Mouse (Mus musculus): Measurements from ENCODE around the gene 1110032F04Rik. TPM values are rescaled to one million over a fixed set of nuclear protein-coding genes. Genes with fewer than 3 reads are reported as not detected.

Gene 1110032F04Rik
- polyA plus RNA-seq (2014; fragmentation: Nextera tagmentation; extraction: Ambion mirVana) = 1.1 and 1.7 TPM in 2 replicates

GRCm38 (mm10) chr3:68869211-68869690, at the start of gene 1110032F04Rik:
Gene 1110032F04Rik (plus strand): TSS chr3:68869586.
- no peak within 1 kb of the TSS for H3K27ac ChIP-seq (replicated peaks; ENCODE audit: low read depth, low read length)
- peak; percentile 60 for DNase-seq (ENCODE audit: low spot score)
- peak; percentile 78 for ATAC-seq (ENCODE audit: low read depth)
- peaks cover 3% of the 10 kb centered on the region; the same call in 1 of the 2 replicates for H3K4me1 ChIP-seq (ENCODE audit: control insufficient read depth, insufficient read depth, low read length)
- no peaks in the 10 kb centered on the region for H3K36me3 ChIP-seq (ENCODE audit: control insufficient read depth, insufficient read depth, low read length)
- peak within 1 kb of the TSS; percentile 63 for H3K9ac ChIP-seq (ENCODE audit: low read depth, low read length)
- WGBS = under 1% methylated on average over 27 of the region's 62 CpGs
- H3K4me2 ChIP-seq (ENCODE audit: low read depth, low read length) = peak within 1 kb of the TSS; percentile 100
- peaks cover 41% of the 10 kb centered on the region for H3K27me3 ChIP-seq (replicated peaks; ENCODE audit: control insufficient read depth, insufficient read depth, low read length)
- no peaks in the 10 kb centered on the region for H3K9me3 ChIP-seq (ENCODE audit: control insufficient read depth, low read length)
- peak within 1 kb of the TSS; percentile 61 for H3K4me3 ChIP-seq (ENCODE audit: low read depth, low read length)

- Histone ChIP-seq H3K9me3 (ENCODE audit: control insufficient read depth, low read length) (no peaks in the 10 kb centered on the region), H3K4me2 (ENCODE audit: low read depth, low read length) (no peak overlapping the region), H3K36me3 (ENCODE audit: control insufficient read depth, insufficient read depth, low read length) (no peaks in the 10 kb centered on the region), H3K27ac (replicated peaks; ENCODE audit: low read depth, low read length) (no peak overlapping the region), H3K4me1 (ENCODE audit: control insufficient read depth, insufficient read depth, low read length) (no peaks in the 10 kb centered on the region), H3K9ac (ENCODE audit: low read depth, low read length) (no peak overlapping the region), H3K27me3 (replicated peaks; ENCODE audit: control insufficient read depth, insufficient read depth, low read length) (no peaks in the 10 kb centered on the region), H3K4me3 (ENCODE audit: low read depth, low read length) (no peak overlapping the region)
- ATAC-seq (ENCODE audit: low read depth) = no peak
- 71% methylated on average over 4 of the region's 4 CpGs for WGBS
- no peak for DNase-seq (ENCODE audit: low spot score)
These were observed 48.0 kb upstream of the 1110032F04Rik start for GRCm38 (mm10) chr3:68821406-68821805.

DNA sequence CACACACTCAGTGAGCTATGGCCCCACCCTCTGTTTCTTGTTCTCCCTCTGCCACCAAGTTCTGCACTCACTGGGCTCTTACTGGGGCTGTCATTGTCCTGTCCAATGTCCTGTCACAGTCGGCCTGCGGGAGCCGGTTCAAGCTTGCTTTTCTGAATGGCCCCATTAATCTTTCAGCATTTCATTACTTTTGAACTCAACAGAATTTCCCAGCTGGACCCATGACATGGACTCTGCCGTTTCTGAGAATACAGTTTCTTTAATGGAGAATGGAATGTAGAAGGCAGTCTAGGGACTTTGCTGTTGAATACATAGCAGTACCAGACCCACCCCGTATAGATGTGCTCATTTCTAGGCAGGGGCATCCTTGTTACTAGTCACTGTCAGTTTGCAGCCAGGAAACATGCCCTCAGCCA, 47.5 kb upstream of the 1110032F04Rik start:
- no peak overlapping the region for H3K27ac ChIP-seq (replicated peaks; ENCODE audit: low read depth, low read length)
- H3K4me1 ChIP-seq (ENCODE audit: control insufficient read depth, insufficient read depth, low read length) = no peaks in the 10 kb centered on the region
- H3K27me3 ChIP-seq (replicated peaks; ENCODE audit: control insufficient read depth, insufficient read depth, low read length) = no peaks in the 10 kb centered on the region
- H3K9me3 ChIP-seq (ENCODE audit: control insufficient read depth, low read length) = no peaks in the 10 kb centered on the region
- no peaks in the 10 kb centered on the region for H3K36me3 ChIP-seq (ENCODE audit: control insufficient read depth, insufficient read depth, low read length)
- WGBS = 49% methylated on average over 5 of the region's 5 CpGs
- H3K4me3 ChIP-seq (ENCODE audit: low read depth, low read length) = no peak overlapping the region
- DNase-seq (ENCODE audit: low spot score) (no peak), ATAC-seq (ENCODE audit: low read depth) (no peak)
- H3K9ac ChIP-seq (ENCODE audit: low read depth, low read length) = no peak overlapping the region
- H3K4me2 ChIP-seq (ENCODE audit: low read depth, low read length) = no peak overlapping the region

DNA sequence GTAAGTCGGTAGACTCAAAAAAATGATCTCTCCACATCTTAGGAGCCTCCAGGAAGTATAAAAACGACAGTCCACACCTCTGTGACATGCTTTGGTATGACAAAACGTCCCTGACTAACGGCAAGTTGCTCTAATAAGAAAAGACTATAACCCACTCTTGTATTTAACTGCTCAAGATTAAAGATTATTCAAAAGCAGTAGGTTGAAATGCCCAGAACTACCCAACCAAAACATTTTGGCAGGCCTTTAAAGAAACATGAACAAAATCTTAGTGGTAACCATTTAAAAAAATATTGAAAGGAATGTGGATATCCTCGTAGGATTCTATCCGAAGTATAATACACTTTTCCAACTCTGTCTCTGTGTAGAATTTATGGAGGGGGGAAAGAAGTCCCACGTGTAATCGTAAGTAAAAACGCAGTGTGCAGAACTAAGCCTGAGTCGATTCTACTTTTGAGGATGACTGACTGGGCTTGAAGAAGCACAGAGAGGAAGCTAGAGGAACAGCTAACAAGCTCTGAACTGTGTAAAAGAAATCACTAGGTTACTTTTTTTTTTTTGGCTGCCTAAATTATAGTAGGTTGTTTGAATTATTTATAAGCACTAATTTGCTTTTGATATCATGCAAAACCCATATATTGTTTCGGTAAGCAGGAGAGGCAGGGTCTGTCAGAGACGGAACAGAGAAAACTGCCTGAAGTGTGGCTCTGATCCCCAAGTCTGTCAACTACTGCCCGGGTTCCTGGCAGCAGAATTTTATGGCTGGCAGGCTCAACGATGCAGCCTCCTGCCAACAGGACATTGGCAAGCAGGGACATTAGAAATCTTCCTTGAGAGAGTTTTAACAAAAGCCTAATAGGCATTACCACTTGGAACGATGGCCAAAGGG, 45.3 kb upstream of the 1110032F04Rik start:
- Histone ChIP-seq H3K4me2 (ENCODE audit: low read depth, low read length) (no peak overlapping the region), H3K4me1 (ENCODE audit: control insufficient read depth, insufficient read depth, low read length) (no peaks in the 10 kb centered on the region), H3K9me3 (ENCODE audit: control insufficient read depth, low read length) (no peaks in the 10 kb centered on the region), H3K4me3 (ENCODE audit: low read depth, low read length) (no peak overlapping the region), H3K36me3 (ENCODE audit: control insufficient read depth, insufficient read depth, low read length) (no peaks in the 10 kb centered on the region), H3K9ac (ENCODE audit: low read depth, low read length) (no peak overlapping the region), H3K27me3 (replicated peaks; ENCODE audit: control insufficient read depth, insufficient read depth, low read length) (no peaks in the 10 kb centered on the region), H3K27ac (replicated peaks; ENCODE audit: low read depth, low read length) (no peak overlapping the region)
- WGBS = 68% methylated on average over 15 of the region's 15 CpGs
- no peak for ATAC-seq (ENCODE audit: low read depth)
- DNase-seq (ENCODE audit: low spot score) = no peak

DNA sequence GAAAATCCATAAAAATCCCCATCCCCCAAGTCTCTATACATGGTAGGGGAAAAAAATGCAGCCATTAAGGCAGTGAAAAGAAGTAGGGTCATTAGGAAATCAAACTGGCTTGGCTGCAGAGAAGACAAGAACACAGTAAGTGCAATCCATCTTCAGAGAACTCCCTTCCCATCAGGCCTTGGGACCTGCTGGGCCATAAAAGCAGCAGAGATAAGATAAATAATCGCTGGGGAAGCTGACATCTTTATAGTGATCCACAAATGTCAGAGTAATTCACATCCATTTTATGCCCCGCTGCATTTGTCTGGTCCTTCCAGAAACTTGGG, 44.7 kb upstream of the 1110032F04Rik start:
- no peak overlapping the region for H3K9ac ChIP-seq (ENCODE audit: low read depth, low read length)
- H3K4me2 ChIP-seq (ENCODE audit: low read depth, low read length) = no peak overlapping the region
- 70% methylated on average over 2 of the region's 2 CpGs for WGBS
- no peak for DNase-seq (ENCODE audit: low spot score)
- H3K27ac ChIP-seq (replicated peaks; ENCODE audit: low read depth, low read length) = no peak overlapping the region
- no peaks in the 10 kb centered on the region for H3K27me3 ChIP-seq (replicated peaks; ENCODE audit: control insufficient read depth, insufficient read depth, low read length)
- H3K9me3 ChIP-seq (ENCODE audit: control insufficient read depth, low read length) = no peaks in the 10 kb centered on the region
- no peak overlapping the region for H3K4me3 ChIP-seq (ENCODE audit: low read depth, low read length)
- no peaks in the 10 kb centered on the region for H3K36me3 ChIP-seq (ENCODE audit: control insufficient read depth, insufficient read depth, low read length)
- H3K4me1 ChIP-seq (ENCODE audit: control insufficient read depth, insufficient read depth, low read length) = no peaks in the 10 kb centered on the region
- no peak for ATAC-seq (ENCODE audit: low read depth)

GRCm38 (mm10) chr3:68825151-68825550, 44.2 kb upstream of the 1110032F04Rik start:
- no peaks in the 10 kb centered on the region for H3K27me3 ChIP-seq (replicated peaks; ENCODE audit: control insufficient read depth, insufficient read depth, low read length)
- H3K27ac ChIP-seq (replicated peaks; ENCODE audit: low read depth, low read length) = no peak overlapping the region
- no peak overlapping the region for H3K4me3 ChIP-seq (ENCODE audit: low read depth, low read length)
- no peak overlapping the region for H3K9ac ChIP-seq (ENCODE audit: low read depth, low read length)
- 71% methylated on average over 8 of the region's 8 CpGs for WGBS
- ATAC-seq (ENCODE audit: low read depth) (no peak), DNase-seq (ENCODE audit: low spot score) (no peak)
- no peaks in the 10 kb centered on the region for H3K9me3 ChIP-seq (ENCODE audit: control insufficient read depth, low read length)
- H3K4me1 ChIP-seq (ENCODE audit: control insufficient read depth, insufficient read depth, low read length) = no peaks in the 10 kb centered on the region
- no peaks in the 10 kb centered on the region for H3K36me3 ChIP-seq (ENCODE audit: control insufficient read depth, insufficient read depth, low read length)
- no peak overlapping the region for H3K4me2 ChIP-seq (ENCODE audit: low read depth, low read length)

DNA sequence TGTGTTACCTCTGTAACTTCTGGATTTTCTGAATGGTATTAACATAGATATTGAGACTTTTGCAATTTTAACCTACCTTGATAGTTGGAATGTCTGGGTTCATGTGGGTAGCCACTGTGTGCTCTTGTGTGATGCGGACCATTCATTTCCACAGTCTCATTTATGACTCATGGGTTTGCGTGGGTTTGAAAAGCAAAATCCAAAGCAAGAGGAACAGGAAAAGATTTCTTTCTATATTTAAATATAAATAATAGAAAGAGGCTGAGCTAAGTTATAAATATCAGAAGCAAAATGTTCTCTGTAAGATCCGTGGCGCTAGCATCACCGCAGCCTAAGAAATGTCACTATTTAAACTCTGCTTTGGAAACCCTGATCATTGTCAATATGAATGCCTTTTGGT, 41.7 kb upstream of the 1110032F04Rik start:
- H3K4me3 ChIP-seq (ENCODE audit: low read depth, low read length) = no peak overlapping the region
- no peak overlapping the region for H3K9ac ChIP-seq (ENCODE audit: low read depth, low read length)
- no peak for ATAC-seq (ENCODE audit: low read depth)
- DNase-seq (ENCODE audit: low spot score) = no peak
- no peak overlapping the region for H3K4me2 ChIP-seq (ENCODE audit: low read depth, low read length)
- H3K27me3 ChIP-seq (replicated peaks; ENCODE audit: control insufficient read depth, insufficient read depth, low read length) = no peaks in the 10 kb centered on the region
- H3K4me1 ChIP-seq (ENCODE audit: control insufficient read depth, insufficient read depth, low read length) = no peaks in the 10 kb centered on the region
- no peaks in the 10 kb centered on the region for H3K36me3 ChIP-seq (ENCODE audit: control insufficient read depth, insufficient read depth, low read length)
- WGBS = 90% methylated on average over 5 of the region's 5 CpGs
- no peak overlapping the region for H3K27ac ChIP-seq (replicated peaks; ENCODE audit: low read depth, low read length)
- no peaks in the 10 kb centered on the region for H3K9me3 ChIP-seq (ENCODE audit: control insufficient read depth, low read length)

DNA sequence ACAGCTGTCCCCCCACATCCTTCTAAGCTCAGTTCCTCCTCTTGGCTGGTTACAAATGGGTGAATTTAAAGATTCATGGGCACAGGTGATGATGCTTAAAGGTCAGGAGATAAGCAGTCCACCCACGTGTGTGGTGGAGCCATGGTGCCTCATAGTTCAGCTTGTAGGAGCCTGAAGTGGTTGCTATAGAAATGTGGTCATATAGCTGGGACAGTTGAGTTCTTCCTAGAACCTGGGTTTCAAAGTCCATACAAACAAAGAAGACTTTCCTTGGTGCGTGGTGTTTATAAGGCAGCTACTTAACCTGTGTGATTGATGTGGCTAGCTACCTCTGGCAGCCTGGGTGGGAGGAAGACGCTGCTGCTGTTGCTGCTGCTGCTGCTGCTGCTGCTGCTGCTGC, 39.4 kb upstream of the 1110032F04Rik start:
- DNase-seq (ENCODE audit: low spot score) (no peak), ATAC-seq (ENCODE audit: low read depth) (no peak)
- Histone ChIP-seq H3K4me1 (ENCODE audit: control insufficient read depth, insufficient read depth, low read length) (no peaks in the 10 kb centered on the region), H3K4me3 (ENCODE audit: low read depth, low read length) (no peak overlapping the region), H3K4me2 (ENCODE audit: low read depth, low read length) (no peak overlapping the region), H3K27ac (replicated peaks; ENCODE audit: low read depth, low read length) (no peak overlapping the region), H3K27me3 (replicated peaks; ENCODE audit: control insufficient read depth, insufficient read depth, low read length) (no peaks in the 10 kb centered on the region), H3K9me3 (ENCODE audit: control insufficient read depth, low read length) (no peaks in the 10 kb centered on the region), H3K36me3 (ENCODE audit: control insufficient read depth, insufficient read depth, low read length) (no peaks in the 10 kb centered on the region), H3K9ac (ENCODE audit: low read depth, low read length) (no peak overlapping the region)
- WGBS = 80% methylated on average over 3 of the region's 3 CpGs

All from embryonic facial prominence, embryonic 14.5 days (tissue).